Mouse (Mus musculus) kidney, embryonic 14.5 days (tissue): ENCODE data around the gene Cela2a. TPM values are rescaled to one million over a fixed set of nuclear protein-coding genes. Genes with fewer than 3 reads are reported as not detected.

Experiments
- ATAC-seq: fragments of 200-750 bp; cut with Nextera tagmentation; 2 replicates; pipeline ENCODE4 v1.8.0; 2017; ENCODE audit warnings: moderate number of reproducible peaks, mild to moderate bottlenecking, moderate TSS enrichment, moderate library complexity; ENCODE audit not compliant: low FRiP score, low TSS enrichment
- H3K27ac ChIP-seq: fragments of 300-500 bp; sonication (generic); 2 replicates; pipeline ENCODE4 v1.5.1; 2014; ENCODE audit warnings: low read depth, mild to moderate bottlenecking, low read length, moderate library complexity, mixed read lengths
- H3K27me3 ChIP-seq: fragments of 300-500 bp; sonication (generic); 2 replicates; pipeline ENCODE4 v1.6.1; 2014; ENCODE audit warnings: mild to moderate bottlenecking, low read length; ENCODE audit not compliant: control insufficient read depth, insufficient read depth
- H3K36me3 ChIP-seq: fragments of 300-500 bp; sonication (generic); 2 replicates; pipeline ENCODE4 v1.6.1; 2014; ENCODE audit warnings: low read length, mixed read lengths; ENCODE audit not compliant: control insufficient read depth, insufficient read depth
- H3K4me1 ChIP-seq: fragments of 300-500 bp; sonication (generic); 2 replicates; pipeline ENCODE4 v1.6.1; 2014; ENCODE audit warnings: low read length, mixed read lengths; ENCODE audit not compliant: control insufficient read depth, insufficient read depth
- H3K4me2 ChIP-seq: fragments of 300-500 bp; sonication (generic); replicated peaks from 2 replicates; pipeline ENCODE4 v1.6.1; 2014; ENCODE audit warnings: low read depth, mild to moderate bottlenecking, low read length
- H3K4me3 ChIP-seq: fragments of 300-500 bp; sonication (generic); 2 replicates; pipeline ENCODE4 v1.5.1; 2014; ENCODE audit warnings: mild to moderate bottlenecking, low read length
- H3K9ac ChIP-seq: fragments of 300-500 bp; sonication (generic); 2 replicates; pipeline ENCODE4 v1.6.1; 2014; ENCODE audit warnings: low read depth, mild to moderate bottlenecking, low read length, moderate library complexity
- H3K9me3 ChIP-seq: fragments of 300-500 bp; sonication (generic); 2 replicates; pipeline ENCODE4 v1.6.1; 2016; ENCODE audit warnings: low read length; ENCODE audit not compliant: control insufficient read depth
- WGBS: fragments of 180-500 bp; shearing (Covaris S2); extraction: QIAGEN DNeasy Blood & Tissue Kit; methylation state at CpG from one replicate; pipeline ENCODE4 v1.1.7; 2014; 5-methylcytosine and 5-hydroxymethylcytosine counted together
- polyA plus RNA-seq: library from polyadenylated mRNA; unstranded; fragments of >200 nt; fragmentation: Nextera tagmentation; extraction: Ambion mirVana; gene quantifications from 2 replicates; pipeline ENCODE4 v1.2.1, GENCODE M21; 2014

The Cela2a gene
- polyA plus RNA-seq, 1 experiment from 2014 or later, result not detected

DNA sequence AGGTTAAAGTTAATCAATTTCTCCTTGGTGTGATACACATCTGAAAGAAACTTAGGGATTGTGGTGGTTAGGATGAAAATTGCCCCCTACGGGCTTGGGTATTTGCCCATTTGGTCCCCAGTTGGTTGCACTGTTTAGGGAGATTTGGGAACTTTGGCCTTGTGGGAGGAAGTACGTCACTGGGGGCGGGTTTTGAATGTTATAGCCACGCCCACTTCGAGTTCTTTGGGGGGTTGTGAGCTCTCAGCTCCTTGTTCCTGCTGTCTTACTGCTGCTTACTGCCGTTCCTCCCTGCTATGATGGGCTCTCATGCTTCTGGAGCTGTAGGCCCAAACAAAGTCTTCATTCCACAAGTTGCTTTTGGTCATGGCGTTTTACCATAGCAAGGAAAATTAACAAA lies 5.4 kb upstream of the Cela2a start:
- 77% methylated on average over 7 of the region's 7 CpGs for WGBS

DNA sequence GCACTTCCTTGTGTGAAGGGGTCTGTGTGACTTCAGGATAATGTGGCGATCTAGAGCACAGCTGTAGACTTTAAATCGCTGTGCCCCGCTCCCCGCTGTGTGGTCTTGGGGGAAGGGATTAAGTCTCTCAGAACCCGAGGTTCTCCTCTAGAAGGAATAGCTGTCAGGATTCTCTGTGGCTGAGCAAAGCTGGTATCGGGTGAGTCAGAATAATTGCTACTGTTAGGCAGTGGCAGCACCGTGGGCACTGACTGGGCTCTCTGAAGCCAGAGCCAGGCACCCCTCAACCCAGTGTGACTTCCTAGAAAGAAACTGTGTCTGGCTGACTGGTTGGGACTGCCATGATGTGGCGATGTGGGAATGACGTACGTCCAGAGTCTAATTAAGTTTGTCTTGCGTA lies 4.4 kb upstream of the Cela2a start:
- H3K4me2 ChIP-seq, result no peak overlapping the region
- no peak overlapping the region for H3K4me3 ChIP-seq
- no peaks in the 10 kb centered on the region for H3K36me3 ChIP-seq
- no peak overlapping the region for H3K9ac ChIP-seq
- 60% methylated on average over 11 of the region's 11 CpGs for WGBS
- H3K27me3 ChIP-seq, result no peaks in the 10 kb centered on the region
- no peak overlapping the region for H3K27ac ChIP-seq
- ATAC-seq, result no peak
- no peaks in the 10 kb centered on the region for H3K9me3 ChIP-seq
- H3K4me1 ChIP-seq, result no peaks in the 10 kb centered on the region

More for the DNA sequence above, 5.4 kb upstream of the Cela2a start:
- ATAC-seq, result no peak
- Histone ChIP-seq H3K36me3 (no peaks in the 10 kb centered on the region), H3K4me1 (no peaks in the 10 kb centered on the region), H3K9me3 (no peaks in the 10 kb centered on the region), H3K4me2 (no peak overlapping the region), H3K27me3 (no peaks in the 10 kb centered on the region), H3K4me3 (no peak overlapping the region), H3K9ac (no peak overlapping the region), H3K27ac (no peak overlapping the region)

DNA sequence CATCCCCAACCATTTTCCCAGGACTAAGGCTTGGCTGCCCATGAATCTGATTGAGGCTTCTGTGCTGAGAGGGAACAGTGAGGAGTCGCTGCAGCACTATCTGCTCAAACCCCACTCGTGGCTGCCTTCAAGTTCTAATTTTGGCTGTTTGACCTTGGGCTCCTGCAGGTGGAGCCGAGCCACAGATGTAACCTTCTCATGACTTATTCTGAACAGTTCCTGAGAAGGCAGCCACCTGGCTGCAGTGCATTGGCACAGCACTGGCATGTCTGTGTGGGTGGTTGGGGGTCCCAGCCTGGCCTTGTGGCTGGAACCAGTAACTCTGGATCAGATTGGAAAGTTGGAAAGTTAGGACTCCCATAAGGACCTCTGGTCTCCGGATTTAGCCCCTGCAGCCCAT lies 2.2 kb upstream of the Cela2a start:
- Histone ChIP-seq H3K9me3 (no peaks in the 10 kb centered on the region), H3K36me3 (no peaks in the 10 kb centered on the region), H3K27me3 (no peaks in the 10 kb centered on the region), H3K4me1 (no peaks in the 10 kb centered on the region), H3K9ac (no peak overlapping the region), H3K4me3 (no peak overlapping the region), H3K4me2 (no peak overlapping the region), H3K27ac (no peak overlapping the region)
- 59% methylated on average over 4 of the region's 4 CpGs for WGBS
- ATAC-seq, result no peak

DNA sequence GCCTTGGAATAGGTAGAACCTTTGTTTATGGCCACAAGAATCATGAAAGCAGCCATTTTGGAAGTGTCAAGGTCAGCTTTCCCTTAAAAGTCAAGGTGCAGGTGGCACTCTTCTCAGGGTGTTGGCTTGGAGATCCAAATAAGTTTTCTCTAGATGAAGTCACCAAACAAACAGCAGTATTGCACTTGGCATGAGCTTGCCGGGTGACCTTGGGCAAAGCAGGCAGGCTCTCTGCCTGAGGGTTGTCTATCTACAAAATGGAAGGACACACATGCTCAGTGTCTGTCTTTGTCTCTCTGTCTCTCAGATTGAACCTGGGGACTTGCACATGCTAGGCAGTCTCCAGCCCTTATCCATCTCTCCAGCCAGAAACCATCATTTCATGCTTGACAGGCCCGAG lies 1.4 kb upstream of the Cela2a start:
- no peaks in the 10 kb centered on the region for H3K27me3 ChIP-seq
- H3K4me2 ChIP-seq, result no peak overlapping the region
- H3K9ac ChIP-seq, result no peak overlapping the region
- no peak overlapping the region for H3K4me3 ChIP-seq
- ATAC-seq, result no peak
- whole genome bisulfite sequencing, result 84% methylated on average over 2 of the region's 2 CpGs
- H3K4me1 ChIP-seq, result no peaks in the 10 kb centered on the region
- no peaks in the 10 kb centered on the region for H3K9me3 ChIP-seq
- H3K27ac ChIP-seq, result no peak overlapping the region
- H3K36me3 ChIP-seq, result no peaks in the 10 kb centered on the region

DNA sequence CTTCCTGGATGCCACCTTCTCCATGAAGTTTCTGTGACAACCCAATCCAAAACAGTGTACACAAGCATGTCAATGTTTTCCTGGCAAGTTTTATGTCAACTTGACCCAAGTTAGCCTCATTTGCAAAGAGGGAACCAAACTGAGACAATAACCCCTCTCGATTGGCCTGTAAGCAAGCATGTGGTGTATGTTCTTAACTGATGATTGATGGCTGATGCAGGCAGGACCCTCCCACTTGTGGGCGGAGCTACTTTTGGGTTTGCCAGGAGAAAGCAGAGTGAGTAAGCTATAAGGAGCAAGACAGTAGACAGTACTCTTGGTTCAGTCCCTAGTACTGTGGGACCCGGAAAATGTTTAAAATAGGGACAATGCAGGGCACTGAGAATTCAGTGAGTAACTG lies 3.0 kb downstream of the Cela2a start:
- H3K27ac ChIP-seq, result no peak overlapping the region
- H3K9me3 ChIP-seq, result no peaks in the 10 kb centered on the region
- no peaks in the 10 kb centered on the region for H3K27me3 ChIP-seq
- no peak for ATAC-seq
- no peak overlapping the region for H3K4me2 ChIP-seq
- H3K4me1 ChIP-seq, result no peaks in the 10 kb centered on the region
- whole genome bisulfite sequencing, result 69% methylated on average over 3 of the region's 3 CpGs
- no peak overlapping the region for H3K9ac ChIP-seq
- H3K4me3 ChIP-seq, result no peak overlapping the region
- H3K36me3 ChIP-seq, result no peaks in the 10 kb centered on the region

DNA sequence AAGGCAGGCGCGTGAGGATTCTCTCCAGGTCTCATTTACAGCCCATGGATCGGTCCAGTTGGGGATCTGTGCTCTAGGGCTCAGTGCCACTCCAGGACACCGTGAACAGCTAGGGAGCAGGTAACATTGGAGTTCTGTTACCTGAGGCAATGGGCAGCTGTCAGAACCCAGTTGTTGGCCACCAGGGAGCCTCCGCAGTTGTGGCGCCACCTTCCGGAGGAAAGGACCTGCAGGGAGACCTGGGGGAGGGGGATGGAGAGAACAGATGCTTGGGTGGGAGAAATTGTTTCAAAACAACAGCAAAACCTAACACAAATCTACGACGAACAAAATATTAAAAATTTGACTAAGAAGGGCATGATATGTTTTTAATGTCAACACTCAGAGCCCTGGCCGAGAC lies 3.9 kb downstream of the Cela2a start:
- Histone ChIP-seq H3K4me3 (no peak overlapping the region), H3K36me3 (no peaks in the 10 kb centered on the region), H3K27me3 (no peaks in the 10 kb centered on the region), H3K4me2 (no peak overlapping the region), H3K4me1 (no peaks in the 10 kb centered on the region), H3K27ac (no peak overlapping the region), H3K9me3 (no peaks in the 10 kb centered on the region), H3K9ac (no peak overlapping the region)
- ATAC-seq, result no peak
- 77% methylated on average over 10 of the region's 10 CpGs for WGBS

DNA sequence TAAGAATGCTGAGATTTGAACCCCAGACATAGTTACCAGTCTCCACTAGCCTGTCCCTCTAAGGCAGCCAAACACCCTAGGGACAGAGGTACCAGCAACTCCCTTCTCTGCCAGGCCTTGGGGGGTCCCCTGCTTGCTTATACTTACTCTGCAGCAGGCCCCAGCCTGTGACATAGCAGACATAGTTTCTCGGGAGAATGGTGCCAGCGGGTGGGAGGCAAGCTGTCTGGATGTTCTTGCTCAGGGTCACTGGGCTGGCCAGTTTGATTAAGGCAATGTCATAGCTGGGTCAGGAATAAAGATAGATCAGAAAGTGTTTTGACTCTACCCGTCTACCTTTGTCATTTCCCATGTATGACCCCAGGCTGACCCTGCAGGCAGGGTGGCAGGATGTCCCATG lies 4.8 kb downstream of the Cela2a start:
- 72% methylated on average over 3 of the region's 3 CpGs for WGBS
- H3K27me3 ChIP-seq, result no peaks in the 10 kb centered on the region
- no peak overlapping the region for H3K27ac ChIP-seq
- H3K4me3 ChIP-seq, result no peak overlapping the region
- ATAC-seq, result no peak
- no peaks in the 10 kb centered on the region for H3K9me3 ChIP-seq
- H3K36me3 ChIP-seq, result no peaks in the 10 kb centered on the region
- no peak overlapping the region for H3K4me2 ChIP-seq
- no peak overlapping the region for H3K9ac ChIP-seq
- no peaks in the 10 kb centered on the region for H3K4me1 ChIP-seq

DNA sequence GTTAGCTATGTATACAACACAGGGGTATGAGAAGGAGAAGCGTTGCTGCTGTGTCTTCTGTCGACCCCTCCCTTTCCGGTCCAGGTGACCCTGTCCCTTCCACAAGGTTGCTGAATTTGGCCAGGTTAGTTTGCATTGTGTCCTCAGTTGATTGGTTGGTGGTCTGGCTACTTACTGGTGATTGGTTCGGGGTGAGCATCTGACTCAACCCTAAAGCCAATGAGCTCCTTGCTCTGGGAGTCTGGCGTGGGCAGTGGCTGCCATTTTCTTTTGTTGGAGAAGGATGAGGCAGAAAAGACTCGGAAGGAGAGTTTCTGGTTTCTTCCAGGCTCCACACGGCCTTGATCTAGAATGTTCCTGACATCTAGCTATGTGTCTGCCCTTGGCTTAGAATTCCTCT lies 6.6 kb downstream of the Cela2a start:
- H3K4me2 ChIP-seq, result no peak overlapping the region
- no peaks in the 10 kb centered on the region for H3K27me3 ChIP-seq
- peaks cover 8% of the 10 kb centered on the region; the same call in 1 of the 2 replicates for H3K36me3 ChIP-seq
- H3K4me3 ChIP-seq, result no peak overlapping the region
- no peak overlapping the region for H3K27ac ChIP-seq
- H3K9me3 ChIP-seq, result no peaks in the 10 kb centered on the region
- ATAC-seq, result no peak
- no peaks in the 10 kb centered on the region for H3K4me1 ChIP-seq
- no peak overlapping the region for H3K9ac ChIP-seq
- WGBS, result 93% methylated on average over 7 of the region's 7 CpGs

DNA sequence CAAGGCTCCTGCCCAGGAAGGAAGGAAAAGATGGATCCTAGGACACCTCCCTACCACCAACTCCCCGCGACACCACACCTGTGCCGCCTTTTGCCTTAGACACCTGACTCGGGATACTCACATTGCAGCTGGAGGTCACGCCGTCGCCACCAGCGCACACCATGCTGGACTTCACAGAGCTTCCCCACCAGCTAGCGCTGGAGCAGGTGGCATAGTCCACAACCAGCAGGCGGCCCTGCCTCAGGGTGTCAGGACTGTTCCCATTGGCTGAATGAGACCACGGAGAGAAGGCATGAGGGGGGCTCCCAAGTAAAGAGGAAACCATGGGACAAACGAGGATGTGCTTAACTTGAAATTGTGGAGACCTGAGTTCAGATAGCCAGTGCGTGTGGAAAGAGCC lies 7.1 kb downstream of the Cela2a start:
- peaks cover 12% of the 10 kb centered on the region; the same call in 1 of the 2 replicates for H3K36me3 ChIP-seq
- H3K4me3 ChIP-seq, result no peak overlapping the region
- no peak overlapping the region for H3K9ac ChIP-seq
- no peaks in the 10 kb centered on the region for H3K9me3 ChIP-seq
- ATAC-seq, result no peak
- H3K27me3 ChIP-seq, result no peaks in the 10 kb centered on the region
- no peak overlapping the region for H3K4me2 ChIP-seq
- no peak overlapping the region for H3K27ac ChIP-seq
- 87% methylated on average over 13 of the region's 13 CpGs for WGBS
- H3K4me1 ChIP-seq, result no peaks in the 10 kb centered on the region

DNA sequence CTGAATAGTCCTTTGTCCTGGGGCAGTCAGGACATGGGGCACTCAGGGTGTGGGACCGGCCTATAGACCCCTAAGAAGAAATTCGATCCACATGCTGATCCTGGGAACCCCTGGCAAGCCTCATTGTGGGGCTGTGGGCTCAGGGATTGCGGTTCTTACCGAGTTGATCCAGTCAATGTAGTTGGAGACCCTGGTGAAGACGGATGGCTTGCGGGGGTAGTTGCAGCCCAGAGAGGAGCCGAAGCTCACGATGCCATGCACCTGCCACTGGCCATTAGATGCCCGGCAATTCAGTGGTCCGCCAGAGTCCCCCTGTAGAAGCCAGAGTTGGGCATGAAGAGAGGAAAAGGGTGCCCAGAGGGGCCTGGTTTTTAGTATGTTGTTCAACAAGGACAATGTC lies 8.3 kb downstream of the Cela2a start:
- Histone ChIP-seq H3K4me2 (no peak overlapping the region), H3K4me3 (no peak overlapping the region), H3K9me3 (no peaks in the 10 kb centered on the region), H3K4me1 (no peaks in the 10 kb centered on the region), H3K36me3 (peaks cover 23% of the 10 kb centered on the region), H3K27me3 (no peaks in the 10 kb centered on the region), H3K27ac (no peak overlapping the region), H3K9ac (no peak overlapping the region)
- no peak for ATAC-seq
- 78% methylated on average over 10 of the region's 10 CpGs for WGBS
